Mouse (Mus musculus): ENCODE measurements around the gene Atg4c. TPM values are rescaled to one million over a fixed set of nuclear protein-coding genes. Genes with fewer than 3 reads are reported as not detected.

Atg4c gene
- polyA plus RNA-seq, 1 experiment from 2014 or later: 12.0 TPM

DNA sequence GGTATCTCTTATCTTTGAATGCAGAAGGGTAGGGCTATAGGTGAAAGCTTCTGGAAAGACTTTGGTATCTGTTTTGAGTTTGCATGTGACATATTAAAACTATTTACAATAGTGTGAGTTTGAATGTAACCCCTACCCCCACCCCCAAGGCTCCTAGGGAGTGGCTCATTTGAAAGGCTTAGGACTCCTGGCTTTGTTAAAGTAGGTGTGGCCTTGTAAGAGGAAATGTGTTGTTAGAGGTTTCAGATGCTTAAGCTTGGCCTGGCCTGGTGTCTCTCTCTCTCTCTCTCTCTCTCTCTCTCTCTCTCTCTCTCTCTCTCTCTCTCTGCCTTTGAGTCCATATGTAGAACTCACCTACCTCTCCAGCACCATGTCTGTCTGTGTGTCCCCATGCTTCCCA is 5.0 kb downstream of the Atg4c start:
- H3K9ac ChIP-seq (ENCODE audit: low read length): no peak overlapping the region
- no peak for ATAC-seq (replicated peaks; ENCODE audit: low FRiP score)
- H3K27ac ChIP-seq (ENCODE audit: low read depth, low read length): no peak overlapping the region
- no peaks in the 10 kb centered on the region for H3K27me3 ChIP-seq (ENCODE audit: control insufficient read depth, insufficient read depth, low read length)
- no peaks in the 10 kb centered on the region for H3K9me3 ChIP-seq (ENCODE audit: control insufficient read depth, low read length)
- no peak for DNase-seq (ENCODE audit: low spot score)
- H3K4me3 ChIP-seq (ENCODE audit: low read depth, low read length): no peak overlapping the region
- H3K36me3 ChIP-seq (ENCODE audit: control insufficient read depth, insufficient read depth, low read length): no peaks in the 10 kb centered on the region
- no peaks in the 10 kb centered on the region for H3K4me1 ChIP-seq (replicated peaks; ENCODE audit: control insufficient read depth, insufficient read depth, low read length)
- H3K4me2 ChIP-seq (ENCODE audit: low read depth, low read length, severe bottlenecking): no peak overlapping the region

DNA sequence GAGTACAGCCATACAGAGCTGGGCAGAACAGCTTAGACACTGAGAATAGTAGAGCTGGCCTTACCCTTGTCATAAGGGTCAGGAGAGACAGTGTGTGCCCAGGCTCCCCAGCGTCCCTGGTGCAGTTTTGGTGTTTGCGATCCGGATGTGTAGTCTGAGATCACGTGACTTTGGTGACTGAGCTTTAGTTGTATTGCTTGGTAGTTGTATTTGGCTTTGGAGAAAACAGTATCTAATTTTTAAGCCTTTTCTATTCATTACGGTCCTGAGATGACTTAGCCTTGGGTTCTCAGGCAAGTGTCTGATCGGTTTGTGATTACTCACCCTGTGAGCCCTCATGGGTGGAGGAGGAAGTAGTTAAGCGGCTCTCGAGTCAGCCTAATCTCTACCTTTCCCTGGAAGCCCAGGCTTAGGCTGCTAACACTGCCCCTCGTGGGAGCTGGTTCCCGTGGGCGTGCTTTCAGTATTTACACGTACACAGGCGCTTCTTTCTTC is 6.1 kb downstream of the Atg4c start:
- H3K36me3 ChIP-seq (ENCODE audit: control insufficient read depth, insufficient read depth, low read length): no peaks in the 10 kb centered on the region
- ATAC-seq (replicated peaks; ENCODE audit: low FRiP score) (no peak), DNase-seq (ENCODE audit: low spot score) (no peak)
- no peak overlapping the region for H3K9ac ChIP-seq (ENCODE audit: low read length)
- no peaks in the 10 kb centered on the region for H3K9me3 ChIP-seq (ENCODE audit: control insufficient read depth, low read length)
- no peak overlapping the region for H3K4me2 ChIP-seq (ENCODE audit: low read depth, low read length, severe bottlenecking)
- no peak overlapping the region for H3K4me3 ChIP-seq (ENCODE audit: low read depth, low read length)
- WGBS: 80% methylated on average over 13 of the region's 13 CpGs
- H3K27ac ChIP-seq (ENCODE audit: low read depth, low read length): no peak overlapping the region
- H3K4me1 ChIP-seq (replicated peaks; ENCODE audit: control insufficient read depth, insufficient read depth, low read length): no peaks in the 10 kb centered on the region
- H3K27me3 ChIP-seq (ENCODE audit: control insufficient read depth, insufficient read depth, low read length): no peaks in the 10 kb centered on the region

DNA sequence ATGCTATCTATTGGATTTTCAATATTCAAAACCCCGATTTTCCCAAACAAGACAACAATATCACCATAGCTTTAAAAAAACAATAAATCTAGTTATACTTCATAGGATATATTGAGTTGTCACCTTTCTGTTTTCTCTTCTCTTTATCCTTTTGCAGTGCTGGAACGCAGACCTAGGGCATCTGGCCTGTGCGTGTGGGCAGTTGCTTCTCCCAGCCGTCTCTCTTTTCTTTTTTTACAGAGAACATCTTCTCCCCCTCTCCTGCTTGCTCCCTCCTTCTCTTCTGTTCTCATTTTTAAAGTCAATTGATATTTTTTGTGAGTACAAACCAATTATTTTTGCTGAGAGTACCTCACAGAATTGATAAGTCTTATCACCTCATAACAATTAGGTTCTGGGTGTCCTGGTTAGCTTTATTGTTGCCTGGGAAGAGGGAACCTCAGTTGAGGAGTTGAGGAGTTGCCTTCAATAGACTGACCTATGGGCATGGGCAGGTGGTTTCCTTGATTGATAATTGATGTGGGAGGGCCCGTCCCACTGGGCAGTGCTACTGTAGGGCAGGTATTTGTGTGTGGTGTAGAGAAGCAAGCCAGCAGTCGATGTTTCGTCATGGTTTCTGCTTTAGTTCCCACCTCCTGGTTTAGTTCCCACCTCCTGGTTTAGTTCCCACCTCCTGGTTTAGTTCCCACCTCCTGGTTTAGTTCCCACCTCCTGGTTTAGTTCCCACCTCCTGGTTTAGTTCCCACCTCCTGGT is 6.8 kb downstream of the Atg4c start:
- Histone ChIP-seq H3K27me3 (ENCODE audit: control insufficient read depth, insufficient read depth, low read length) (no peaks in the 10 kb centered on the region), H3K36me3 (ENCODE audit: control insufficient read depth, insufficient read depth, low read length) (no peaks in the 10 kb centered on the region), H3K4me3 (ENCODE audit: low read depth, low read length) (no peak overlapping the region), H3K27ac (ENCODE audit: low read depth, low read length) (no peak overlapping the region), H3K4me2 (ENCODE audit: low read depth, low read length, severe bottlenecking) (no peak overlapping the region), H3K9ac (ENCODE audit: low read length) (no peak overlapping the region), H3K4me1 (replicated peaks; ENCODE audit: control insufficient read depth, insufficient read depth, low read length) (no peaks in the 10 kb centered on the region), H3K9me3 (ENCODE audit: control insufficient read depth, low read length) (no peaks in the 10 kb centered on the region)
- 89% methylated on average over 7 of the region's 7 CpGs for WGBS
- no peak for ATAC-seq (replicated peaks; ENCODE audit: low FRiP score)
- DNase-seq (ENCODE audit: low spot score): no peak

DNA sequence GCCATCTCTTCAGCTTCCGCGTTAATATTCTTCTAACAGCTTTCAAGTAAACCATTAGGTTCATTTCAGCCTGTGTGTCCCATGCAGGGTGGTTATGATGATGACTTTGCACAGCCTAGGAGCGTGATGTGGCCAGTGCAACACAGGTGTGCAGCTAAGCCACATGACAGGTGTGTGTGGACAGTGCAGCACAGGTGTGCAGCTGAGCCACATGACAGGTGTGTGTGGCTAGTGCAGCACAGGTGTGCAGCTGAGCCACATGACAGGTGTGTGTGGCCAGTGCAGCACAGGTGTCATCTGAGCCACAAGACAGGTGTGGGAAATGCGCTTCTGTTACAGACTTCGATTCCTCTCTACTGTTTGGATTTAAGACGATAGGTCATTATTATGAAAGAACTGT is 12.0 kb downstream of the Atg4c start:
- H3K36me3 ChIP-seq (ENCODE audit: control insufficient read depth, insufficient read depth, low read length): no peaks in the 10 kb centered on the region
- no peak overlapping the region for H3K4me3 ChIP-seq (ENCODE audit: low read depth, low read length)
- DNase-seq (ENCODE audit: low spot score): no peak
- no peak for ATAC-seq (replicated peaks; ENCODE audit: low FRiP score)
- H3K27me3 ChIP-seq (ENCODE audit: control insufficient read depth, insufficient read depth, low read length): no peaks in the 10 kb centered on the region
- no peak overlapping the region for H3K27ac ChIP-seq (ENCODE audit: low read depth, low read length)
- H3K9me3 ChIP-seq (ENCODE audit: control insufficient read depth, low read length): no peaks in the 10 kb centered on the region
- no peaks in the 10 kb centered on the region for H3K4me1 ChIP-seq (replicated peaks; ENCODE audit: control insufficient read depth, insufficient read depth, low read length)
- H3K9ac ChIP-seq (ENCODE audit: low read length): no peak overlapping the region
- WGBS: 94% methylated on average over 6 of the region's 6 CpGs
- H3K4me2 ChIP-seq (ENCODE audit: low read depth, low read length, severe bottlenecking): no peak overlapping the region

DNA sequence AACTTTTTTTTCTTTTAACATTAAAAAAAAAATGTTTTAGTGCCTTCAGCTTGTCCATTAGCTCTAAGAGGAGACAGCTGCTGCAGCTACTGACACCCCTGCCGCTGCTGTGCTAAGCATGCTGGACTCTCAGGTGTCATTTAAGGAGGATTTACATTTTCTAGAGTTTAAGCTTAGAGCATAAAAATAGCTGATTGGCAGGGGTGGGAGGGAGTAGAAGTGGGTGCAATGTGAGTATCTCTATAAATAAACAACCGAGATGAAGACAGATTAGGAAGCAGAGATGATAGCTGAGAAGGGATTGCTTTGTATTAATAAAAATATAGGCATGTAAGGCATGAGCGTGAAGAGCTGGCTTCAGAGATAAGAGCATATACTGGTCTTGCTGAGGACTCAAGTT is 12.6 kb downstream of the Atg4c start:
- H3K4me2 ChIP-seq (ENCODE audit: low read depth, low read length, severe bottlenecking): no peak overlapping the region
- ATAC-seq (replicated peaks; ENCODE audit: low FRiP score): no peak
- H3K4me3 ChIP-seq (ENCODE audit: low read depth, low read length): no peak overlapping the region
- DNase-seq (ENCODE audit: low spot score): no peak
- H3K9ac ChIP-seq (ENCODE audit: low read length): no peak overlapping the region
- no peaks in the 10 kb centered on the region for H3K4me1 ChIP-seq (replicated peaks; ENCODE audit: control insufficient read depth, insufficient read depth, low read length)
- no peaks in the 10 kb centered on the region for H3K36me3 ChIP-seq (ENCODE audit: control insufficient read depth, insufficient read depth, low read length)
- no peaks in the 10 kb centered on the region for H3K27me3 ChIP-seq (ENCODE audit: control insufficient read depth, insufficient read depth, low read length)
- no peaks in the 10 kb centered on the region for H3K9me3 ChIP-seq (ENCODE audit: control insufficient read depth, low read length)
- no peak overlapping the region for H3K27ac ChIP-seq (ENCODE audit: low read depth, low read length)
- 75% methylated on average over 3 of the region's 3 CpGs for WGBS

DNA sequence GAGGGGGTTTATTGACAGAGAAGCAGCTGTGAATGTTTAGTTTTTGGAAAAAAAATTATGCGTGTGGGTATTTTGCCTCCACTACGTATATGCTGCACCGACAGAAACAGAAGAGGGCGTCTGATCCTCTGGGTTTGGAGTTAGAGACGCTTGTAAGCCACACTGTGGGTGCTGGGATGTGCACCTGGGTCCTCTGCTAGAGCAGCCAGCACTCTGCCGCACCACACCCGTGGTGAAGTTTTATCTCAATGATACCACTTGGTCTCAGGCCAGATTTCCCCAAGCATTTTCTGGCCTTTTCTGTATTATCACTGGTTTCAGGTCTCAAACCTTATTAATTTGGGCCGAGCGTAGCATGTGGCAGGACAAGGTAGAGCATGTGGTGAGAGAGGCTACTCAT is 16.4 kb downstream of the Atg4c start:
- Histone ChIP-seq H3K9ac (ENCODE audit: low read length) (no peak overlapping the region), H3K4me3 (ENCODE audit: low read depth, low read length) (no peak overlapping the region), H3K27ac (ENCODE audit: low read depth, low read length) (no peak overlapping the region), H3K4me1 (replicated peaks; ENCODE audit: control insufficient read depth, insufficient read depth, low read length) (no peaks in the 10 kb centered on the region), H3K27me3 (ENCODE audit: control insufficient read depth, insufficient read depth, low read length) (no peaks in the 10 kb centered on the region), H3K4me2 (ENCODE audit: low read depth, low read length, severe bottlenecking) (no peak overlapping the region), H3K36me3 (ENCODE audit: control insufficient read depth, insufficient read depth, low read length) (no peaks in the 10 kb centered on the region), H3K9me3 (ENCODE audit: control insufficient read depth, low read length) (no peaks in the 10 kb centered on the region)
- DNase-seq (ENCODE audit: low spot score): no peak
- 90% methylated on average over 9 of the region's 9 CpGs for WGBS
- no peak for ATAC-seq (replicated peaks; ENCODE audit: low FRiP score)

DNA sequence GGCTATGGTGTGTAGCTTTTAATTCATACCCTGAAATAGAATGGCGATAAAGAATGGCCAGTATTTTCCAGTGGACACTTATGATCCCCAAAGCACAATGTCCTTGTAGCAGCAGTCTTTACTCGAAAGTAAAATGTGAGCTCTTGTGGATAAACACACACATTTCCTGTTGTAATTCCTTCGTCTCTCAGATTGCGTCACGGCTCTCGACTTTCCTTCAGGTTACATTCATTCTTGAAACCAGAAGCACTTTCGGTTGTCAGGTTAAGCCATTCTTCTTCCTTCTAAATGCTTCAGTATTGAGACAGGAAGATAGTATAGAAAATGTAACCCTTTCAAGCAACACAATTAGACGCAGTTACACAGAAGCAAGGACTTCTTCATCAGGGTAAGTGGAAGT is 17.9 kb downstream of the Atg4c start:
- H3K4me1 ChIP-seq (replicated peaks; ENCODE audit: control insufficient read depth, insufficient read depth, low read length): no peaks in the 10 kb centered on the region
- H3K27me3 ChIP-seq (ENCODE audit: control insufficient read depth, insufficient read depth, low read length): no peaks in the 10 kb centered on the region
- H3K4me3 ChIP-seq (ENCODE audit: low read depth, low read length): no peak overlapping the region
- H3K36me3 ChIP-seq (ENCODE audit: control insufficient read depth, insufficient read depth, low read length): no peaks in the 10 kb centered on the region
- no peak overlapping the region for H3K27ac ChIP-seq (ENCODE audit: low read depth, low read length)
- no peak for DNase-seq (ENCODE audit: low spot score)
- ATAC-seq (replicated peaks; ENCODE audit: low FRiP score): no peak
- no peak overlapping the region for H3K4me2 ChIP-seq (ENCODE audit: low read depth, low read length, severe bottlenecking)
- 88% methylated on average over 8 of the region's 8 CpGs for WGBS
- H3K9me3 ChIP-seq (ENCODE audit: control insufficient read depth, low read length): no peaks in the 10 kb centered on the region
- no peak overlapping the region for H3K9ac ChIP-seq (ENCODE audit: low read length)

DNA sequence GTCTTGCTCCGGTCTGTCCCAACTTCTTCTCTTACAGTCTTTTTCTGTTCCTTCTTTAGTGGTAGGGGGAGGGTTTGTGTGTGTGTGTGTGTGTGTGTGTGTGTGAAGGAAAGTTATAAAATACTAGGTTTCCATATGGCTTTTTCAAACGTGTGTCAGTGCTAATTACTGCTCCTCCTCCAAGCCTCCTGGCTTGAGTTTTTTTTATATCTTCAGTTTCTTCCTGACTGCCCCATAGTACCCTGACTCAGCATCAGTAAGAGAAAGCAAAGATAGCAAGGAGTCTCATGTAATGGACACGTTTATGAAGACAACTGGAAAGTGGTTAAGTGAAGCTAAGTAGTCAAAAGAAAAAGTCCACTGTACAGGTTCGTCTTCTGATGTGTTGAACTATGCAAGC is 19.4 kb downstream of the Atg4c start:
- WGBS: 84% methylated on average over 4 of the region's 4 CpGs
- Histone ChIP-seq H3K4me3 (ENCODE audit: low read depth, low read length) (no peak overlapping the region), H3K4me2 (ENCODE audit: low read depth, low read length, severe bottlenecking) (no peak overlapping the region), H3K9ac (ENCODE audit: low read length) (no peak overlapping the region), H3K27ac (ENCODE audit: low read depth, low read length) (no peak overlapping the region), H3K36me3 (ENCODE audit: control insufficient read depth, insufficient read depth, low read length) (no peaks in the 10 kb centered on the region), H3K9me3 (ENCODE audit: control insufficient read depth, low read length) (no peaks in the 10 kb centered on the region), H3K4me1 (replicated peaks; ENCODE audit: control insufficient read depth, insufficient read depth, low read length) (no peaks in the 10 kb centered on the region), H3K27me3 (ENCODE audit: control insufficient read depth, insufficient read depth, low read length) (no peaks in the 10 kb centered on the region)
- ATAC-seq (replicated peaks; ENCODE audit: low FRiP score) (no peak), DNase-seq (ENCODE audit: low spot score) (no peak)

DNA sequence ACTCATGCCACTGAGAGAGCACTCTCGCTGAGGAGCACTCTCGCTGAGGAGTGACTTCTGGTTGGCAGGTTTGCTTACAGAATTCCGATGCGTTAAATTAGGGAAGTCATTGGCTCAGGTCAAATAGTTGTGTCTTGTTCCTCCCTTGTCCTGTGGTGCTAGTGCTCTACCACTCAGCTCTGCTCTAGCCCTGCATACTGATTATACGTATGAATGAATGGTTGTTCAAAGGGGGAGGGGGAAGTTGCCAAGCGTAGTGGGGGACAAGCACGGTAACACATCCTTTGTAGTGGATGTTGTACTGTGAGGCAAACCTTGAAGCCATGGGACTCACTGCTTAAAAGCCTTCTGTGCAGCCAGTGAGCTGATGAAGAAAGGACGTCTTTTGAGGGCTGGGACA is 28.5 kb downstream of the Atg4c start:
- Histone ChIP-seq H3K4me2 (ENCODE audit: low read depth, low read length, severe bottlenecking) (no peak overlapping the region), H3K27ac (ENCODE audit: low read depth, low read length) (no peak overlapping the region), H3K27me3 (ENCODE audit: control insufficient read depth, insufficient read depth, low read length) (no peaks in the 10 kb centered on the region), H3K9ac (ENCODE audit: low read length) (no peak overlapping the region), H3K36me3 (ENCODE audit: control insufficient read depth, insufficient read depth, low read length) (no peaks in the 10 kb centered on the region), H3K4me3 (ENCODE audit: low read depth, low read length) (no peak overlapping the region), H3K9me3 (ENCODE audit: control insufficient read depth, low read length) (no peaks in the 10 kb centered on the region), H3K4me1 (replicated peaks; ENCODE audit: control insufficient read depth, insufficient read depth, low read length) (no peaks in the 10 kb centered on the region)
- ATAC-seq (replicated peaks; ENCODE audit: low FRiP score) (no peak), DNase-seq (ENCODE audit: low spot score) (no peak)
- 84% methylated on average over 8 of the region's 8 CpGs for WGBS

Data from forebrain, embryonic 11.5 days (tissue).